Mouse (Mus musculus) embryonic facial prominence, embryonic 13.5 days (tissue): ENCODE data around the gene Wdr59. TPM values are rescaled to one million over a fixed set of nuclear protein-coding genes. Genes with fewer than 3 reads are reported as not detected.
"Not testable (repeated sequence)": the region's sequence is repeated elsewhere in the genome, so short reads cannot be mapped to it uniquely, and the experiment has no call there.

Experiments
- ATAC-seq: fragments of 200-750 bp; cut with Nextera tagmentation; 2 replicates; pipeline ENCODE4 v1.8.0; 2017; ENCODE audit warnings: low read depth; ENCODE audit not compliant: insufficient number of reproducible peaks, insufficient read depth, low FRiP score, low TSS enrichment
- H3K27ac ChIP-seq: fragments of 300-500 bp; sonication (generic); 2 replicates; pipeline ENCODE4 v1.5.1; 2015; ENCODE audit warnings: moderate library complexity, mild to moderate bottlenecking, inconsistent platforms
- H3K27me3 ChIP-seq: fragments of 300-500 bp; sonication (generic); 2 replicates; pipeline ENCODE4 v1.6.1; 2015; ENCODE audit warnings: mild to moderate bottlenecking, inconsistent platforms
- H3K36me3 ChIP-seq: fragments of 300-500 bp; sonication (generic); 2 replicates; pipeline ENCODE4 v1.6.1; 2015; ENCODE audit warnings: mild to moderate bottlenecking, inconsistent platforms
- H3K4me1 ChIP-seq: fragments of 300-500 bp; sonication (generic); 2 replicates; pipeline ENCODE4 v1.6.1; 2015; ENCODE audit warnings: inconsistent platforms
- H3K4me2 ChIP-seq: fragments of 300-500 bp; sonication (generic); 2 replicates; pipeline ENCODE4 v1.6.1; 2015; ENCODE audit warnings: moderate library complexity, mild to moderate bottlenecking, inconsistent platforms
- H3K4me3 ChIP-seq: fragments of 300-500 bp; sonication (generic); 2 replicates; pipeline ENCODE4 v1.5.1; 2015; ENCODE audit warnings: mild to moderate bottlenecking, inconsistent platforms
- H3K9ac ChIP-seq: fragments of 300-500 bp; sonication (generic); 2 replicates; pipeline ENCODE4 v1.6.1; 2015; ENCODE audit warnings: mild to moderate bottlenecking, inconsistent platforms
- H3K9me3 ChIP-seq: fragments of 300-500 bp; sonication (generic); 2 replicates; pipeline ENCODE4 v1.6.1; 2016; ENCODE audit warnings: inconsistent platforms
- WGBS: fragments of 180-500 bp; shearing (Covaris S2); methylation state at CpG from one replicate; pipeline ENCODE4 v1.1.7; 2015; ENCODE audit warnings: mixed read lengths; 5-methylcytosine and 5-hydroxymethylcytosine counted together
- polyA plus RNA-seq: library from polyadenylated mRNA; unstranded; fragments of >200 nt; fragmentation: Nextera tagmentation; extraction: Ambion mirVana; gene quantifications from 2 replicates; pipeline ENCODE4 v1.2.1, GENCODE M21; 2015

The Wdr59 gene
- polyA plus RNA-seq, 1 experiment from 2014 or later, result 8.0 TPM

DNA sequence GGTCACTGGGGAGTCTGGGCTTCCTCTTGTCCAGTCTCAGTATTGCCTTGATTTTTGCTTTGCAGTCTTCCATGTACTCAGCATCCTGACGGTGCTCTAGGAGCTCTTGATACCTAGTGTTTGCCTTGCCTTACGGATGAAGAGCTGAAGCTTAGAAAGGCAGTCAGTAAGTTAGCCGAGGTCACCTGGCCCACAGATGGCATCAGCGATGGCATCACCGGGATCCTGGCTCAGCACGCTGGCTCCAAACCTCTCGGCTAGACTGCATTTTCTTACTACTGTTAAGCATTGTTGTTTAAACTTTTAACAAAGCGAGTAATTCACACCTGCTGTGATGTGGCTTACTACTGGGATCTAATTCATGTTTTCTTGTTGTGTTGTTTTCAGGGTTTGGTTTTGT is 8.4 kb downstream of the Wdr59 start:
- no peak for ATAC-seq
- Histone ChIP-seq H3K4me3 (no peak overlapping the region), H3K36me3 (peaks cover 7% of the 10 kb centered on the region; the same call in 1 of the 2 replicates), H3K4me1 (0 out of 2 replicates have a peak, but pooled peaks cover 9% of the 10 kb centered on the region), H3K27ac (no peak overlapping the region), H3K4me2 (no peak overlapping the region), H3K9ac (peak overlapping the region; percentile 27; the same call in 1 of the 2 replicates), H3K9me3 (no peaks in the 10 kb centered on the region), H3K27me3 (no peaks in the 10 kb centered on the region)
- 74% methylated on average over 8 of the region's 8 CpGs for WGBS

DNA sequence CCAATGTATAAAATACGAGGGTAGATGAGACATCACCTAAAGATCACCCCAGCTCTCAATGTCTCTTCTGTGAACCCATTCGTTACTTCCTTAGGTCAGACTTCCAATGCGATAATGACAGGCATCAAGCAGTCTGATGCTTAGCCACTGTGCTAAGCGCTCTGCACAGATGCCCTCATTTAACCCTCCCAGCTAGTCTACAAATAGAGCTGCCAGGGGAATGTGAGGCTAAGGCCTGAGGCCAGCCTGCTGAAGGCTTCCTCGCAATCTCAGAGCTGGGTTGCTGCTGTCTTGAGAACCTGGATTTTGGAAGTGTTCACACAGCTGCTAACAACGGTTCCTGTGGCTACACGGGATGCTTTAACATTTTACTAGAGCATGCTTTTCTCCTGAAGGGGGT is 9.0 kb downstream of the Wdr59 start:
- 82% methylated on average over 7 of the region's 7 CpGs for WGBS
- Histone ChIP-seq H3K4me3 (no peak overlapping the region), H3K36me3 (peaks cover 7% of the 10 kb centered on the region; the same call in 1 of the 2 replicates), H3K4me2 (no peak overlapping the region), H3K27ac (no peak overlapping the region), H3K9me3 (no peaks in the 10 kb centered on the region), H3K27me3 (no peaks in the 10 kb centered on the region), H3K4me1 (0 out of 2 replicates have a peak, but pooled peaks cover 9% of the 10 kb centered on the region), H3K9ac (peak overlapping the region; percentile 27; the same call in 1 of the 2 replicates)
- ATAC-seq, result no peak

DNA sequence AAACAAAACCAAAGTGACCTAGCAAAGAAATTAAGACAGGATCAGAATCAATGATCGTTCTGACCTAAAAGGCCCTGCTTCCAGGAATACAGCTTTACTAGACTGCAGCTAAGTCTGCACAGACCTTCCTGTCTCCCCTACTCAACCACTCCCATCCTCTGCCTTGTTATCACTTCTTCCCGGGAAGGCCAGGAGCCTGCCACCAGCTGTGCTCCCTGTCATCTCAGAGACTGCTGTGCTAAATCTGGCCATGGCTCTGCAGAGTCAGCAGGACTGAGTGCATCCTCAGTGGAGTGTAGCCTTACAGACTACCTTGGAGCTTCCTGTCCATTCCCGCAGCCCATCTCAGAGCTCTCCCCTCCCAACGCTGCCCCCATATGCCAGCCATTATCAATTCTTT is 11.5 kb downstream of the Wdr59 start:
- no peaks in the 10 kb centered on the region for H3K27me3 ChIP-seq
- H3K4me3 ChIP-seq, result no peak overlapping the region
- ATAC-seq, result no peak
- no peak overlapping the region for H3K9ac ChIP-seq
- 0 out of 2 replicates have a peak, but pooled peaks cover 9% of the 10 kb centered on the region for H3K4me1 ChIP-seq
- H3K4me2 ChIP-seq, result no peak overlapping the region
- H3K27ac ChIP-seq, result no peak overlapping the region
- no peaks in the 10 kb centered on the region for H3K9me3 ChIP-seq
- 60% methylated on average over 4 of the region's 4 CpGs for WGBS
- peaks cover 1% of the 10 kb centered on the region; the same call in 1 of the 2 replicates for H3K36me3 ChIP-seq

DNA sequence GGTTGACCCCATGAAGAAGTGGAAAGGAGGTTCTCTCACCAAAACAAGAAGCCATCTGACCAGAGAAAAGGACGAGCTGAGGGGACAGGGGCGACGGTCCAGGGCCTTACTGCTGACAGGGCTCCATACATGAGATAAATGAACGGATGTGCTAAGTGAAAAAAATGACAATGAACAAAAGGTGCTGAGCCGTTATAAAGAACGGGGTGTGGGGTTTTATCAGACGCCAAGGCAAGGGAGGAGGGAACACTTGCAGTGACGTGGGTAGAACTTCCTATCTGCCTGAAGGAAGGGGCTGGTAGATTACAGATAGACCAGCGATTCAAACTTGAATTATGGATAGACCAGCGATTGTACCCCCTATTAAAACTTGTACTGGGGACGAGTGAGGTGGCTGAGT is 12.6 kb downstream of the Wdr59 start:
- Histone ChIP-seq H3K4me2 (no peak overlapping the region), H3K4me3 (no peak overlapping the region), H3K27ac (no peak overlapping the region), H3K36me3 (no peaks in the 10 kb centered on the region; the same call in 1 of the 2 replicates), H3K9me3 (no peaks in the 10 kb centered on the region), H3K4me1 (0 out of 2 replicates have a peak, but pooled peaks cover 9% of the 10 kb centered on the region), H3K27me3 (no peaks in the 10 kb centered on the region), H3K9ac (no peak overlapping the region)
- 87% methylated on average over 11 of the region's 11 CpGs for WGBS
- ATAC-seq, result no peak

DNA sequence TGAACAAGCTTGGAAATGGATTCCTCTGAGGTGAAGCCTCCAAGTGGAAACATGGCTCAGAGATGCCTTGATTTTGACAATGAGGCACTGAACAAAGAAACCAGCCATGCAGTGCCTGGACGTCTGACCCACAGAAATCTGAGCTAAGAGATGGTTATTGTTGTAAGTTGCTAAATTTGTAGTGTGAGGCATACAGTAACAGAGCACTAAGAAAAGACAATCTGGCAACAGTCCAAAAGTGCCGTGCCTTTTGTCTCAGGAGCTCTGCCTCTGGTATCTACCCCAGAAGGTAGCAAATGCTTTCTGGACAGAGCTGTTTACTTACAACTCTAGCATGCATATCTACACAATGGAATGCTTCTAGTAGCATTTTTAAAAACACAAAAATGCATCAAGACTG is 13.3 kb downstream of the Wdr59 start:
- 43% methylated on average over 2 of the region's 2 CpGs for WGBS

DNA sequence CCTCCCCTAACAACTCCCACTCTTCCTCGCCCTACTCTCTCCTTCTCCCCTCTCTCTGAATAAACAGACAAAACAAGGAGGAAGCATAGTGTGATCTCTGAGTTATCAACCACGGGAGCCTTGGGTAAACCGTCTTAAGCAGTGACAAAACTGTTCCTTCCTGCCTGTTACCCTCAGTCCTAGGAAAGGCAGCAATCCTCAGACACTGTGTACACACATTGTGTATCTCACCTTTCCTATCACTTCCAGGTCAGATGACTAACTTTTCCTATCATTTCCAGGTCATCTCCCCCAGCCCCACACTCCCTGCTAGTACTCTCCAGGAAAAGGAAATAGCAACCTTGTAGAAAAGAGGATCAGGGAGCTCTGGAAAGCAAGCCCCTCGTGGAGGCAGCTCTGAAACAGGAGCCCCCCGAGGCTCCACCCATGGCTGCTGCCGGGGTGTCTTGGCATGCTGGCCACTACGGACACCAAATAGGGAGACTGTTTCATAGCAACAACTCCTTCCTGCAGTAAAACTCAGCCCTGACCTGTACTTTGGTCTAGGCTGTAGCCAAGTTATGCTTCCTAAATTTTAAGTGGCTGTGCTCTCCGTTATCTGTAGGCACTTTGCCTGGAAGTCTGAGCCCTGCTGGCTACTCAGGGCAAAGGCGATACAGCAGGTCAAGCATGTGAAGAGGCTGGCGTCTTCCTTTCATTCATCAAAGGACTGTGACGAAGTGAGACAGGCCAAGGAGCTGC is 20.0 kb downstream of the Wdr59 start:
- ATAC-seq, result no peak
- Histone ChIP-seq H3K36me3 (peaks cover 50% of the 10 kb centered on the region), H3K4me2 (no peak overlapping the region), H3K27me3 (no peaks in the 10 kb centered on the region), H3K9ac (no peak overlapping the region), H3K9me3 (no peaks in the 10 kb centered on the region), H3K4me3 (no peak overlapping the region), H3K4me1 (no peaks in the 10 kb centered on the region), H3K27ac (0 out of 2 replicates have a peak overlapping the region, but pooled peaks have one; percentile 1)
- 66% methylated on average over 11 of the region's 11 CpGs for WGBS

More for the DNA sequence above, 13.3 kb downstream of the Wdr59 start:
- Histone ChIP-seq H3K27me3 (no peaks in the 10 kb centered on the region), H3K9me3 (no peaks in the 10 kb centered on the region), H3K4me1 (0 out of 2 replicates have a peak, but pooled peaks cover 9% of the 10 kb centered on the region), H3K27ac (no peak overlapping the region; the same call in 1 of the 2 replicates), H3K9ac (no peak overlapping the region), H3K4me3 (no peak overlapping the region), H3K4me2 (no peak overlapping the region), H3K36me3 (peaks cover 7% of the 10 kb centered on the region)
- no peak for ATAC-seq

DNA sequence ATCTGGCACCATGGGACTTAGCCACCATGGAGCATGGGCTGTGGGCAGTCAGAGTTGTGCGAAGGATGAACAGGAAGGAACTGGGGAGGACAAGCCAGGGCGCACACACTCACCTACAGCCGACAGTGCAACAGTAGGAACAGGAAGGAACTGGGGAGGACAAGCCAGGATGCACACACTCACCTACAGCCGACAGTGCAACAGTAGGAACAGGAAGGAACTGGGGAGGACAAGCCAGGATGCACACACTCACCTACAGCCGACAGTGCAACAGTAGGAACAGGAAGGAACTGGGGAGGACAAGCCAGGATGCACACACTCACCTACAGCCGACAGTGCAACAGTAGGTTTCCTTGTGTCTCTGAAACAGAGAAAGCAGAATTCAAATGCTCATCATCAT is 23.6 kb downstream of the Wdr59 start:
- H3K27me3 ChIP-seq, H3K4me2 ChIP-seq, H3K4me3 ChIP-seq, H3K9me3 ChIP-seq, ATAC-seq, H3K4me1 ChIP-seq, H3K9ac ChIP-seq, H3K27ac ChIP-seq: not testable (repeated sequence)
- H3K36me3 ChIP-seq, result peaks cover 70% of the 10 kb centered on the region
- 89% methylated on average over 6 of the region's 6 CpGs for WGBS

DNA sequence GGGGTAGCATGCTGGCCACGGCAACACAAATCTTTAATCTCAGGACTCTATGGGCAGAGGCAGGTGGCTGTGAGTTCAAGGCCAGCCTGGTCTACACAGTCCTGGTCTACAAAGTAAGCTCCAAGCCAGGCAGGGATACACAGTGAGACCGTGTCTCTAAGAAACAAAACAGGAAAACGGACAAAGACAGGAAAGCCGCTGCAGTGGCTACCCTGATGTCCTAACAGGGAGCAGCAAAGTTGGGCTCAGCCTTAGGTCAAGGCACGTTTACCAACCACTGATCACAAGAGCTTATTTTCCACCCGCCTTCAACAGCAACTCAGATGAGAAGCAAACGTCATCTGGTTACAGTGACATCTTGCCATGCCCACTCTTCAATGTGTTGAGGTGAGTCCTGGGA is 25.6 kb downstream of the Wdr59 start:
- Histone ChIP-seq H3K27ac (no peak overlapping the region), H3K9me3 (no peaks in the 10 kb centered on the region), H3K27me3 (no peaks in the 10 kb centered on the region), H3K4me2 (no peak overlapping the region), H3K4me1 (no peaks in the 10 kb centered on the region), H3K9ac (no peak overlapping the region), H3K36me3 (peaks cover 74% of the 10 kb centered on the region), H3K4me3 (no peak overlapping the region)
- no peak for ATAC-seq
- WGBS, result 90% methylated on average over 7 of the region's 7 CpGs

DNA sequence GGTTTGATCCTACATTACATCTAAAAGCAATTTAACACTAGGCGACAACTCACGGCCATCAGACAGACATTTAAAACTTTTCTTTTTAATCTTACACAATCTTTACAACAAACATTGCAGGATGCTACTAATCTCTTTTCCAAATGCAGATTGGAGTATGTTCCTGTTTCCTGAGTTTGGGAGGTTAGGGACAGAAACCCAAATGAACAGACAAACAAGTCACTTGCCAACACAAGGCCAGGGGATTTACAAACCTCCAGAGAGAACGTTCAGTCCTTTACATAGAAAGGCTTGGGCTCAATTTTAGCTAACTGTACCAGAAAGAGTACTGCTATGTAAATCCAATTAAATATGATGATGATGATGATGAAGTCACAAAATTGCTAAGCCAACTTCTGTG is 28.7 kb downstream of the Wdr59 start:
- H3K9ac ChIP-seq, result no peak overlapping the region
- H3K4me3 ChIP-seq, result no peak overlapping the region
- no peak for ATAC-seq
- H3K27ac ChIP-seq, result no peak overlapping the region
- WGBS, result 88% methylated on average over 3 of the region's 3 CpGs
- no peak overlapping the region for H3K4me2 ChIP-seq
- no peaks in the 10 kb centered on the region for H3K27me3 ChIP-seq
- peaks cover 56% of the 10 kb centered on the region for H3K36me3 ChIP-seq
- H3K9me3 ChIP-seq, result no peaks in the 10 kb centered on the region
- 0 out of 2 replicates have a peak, but pooled peaks cover 2% of the 10 kb centered on the region for H3K4me1 ChIP-seq

DNA sequence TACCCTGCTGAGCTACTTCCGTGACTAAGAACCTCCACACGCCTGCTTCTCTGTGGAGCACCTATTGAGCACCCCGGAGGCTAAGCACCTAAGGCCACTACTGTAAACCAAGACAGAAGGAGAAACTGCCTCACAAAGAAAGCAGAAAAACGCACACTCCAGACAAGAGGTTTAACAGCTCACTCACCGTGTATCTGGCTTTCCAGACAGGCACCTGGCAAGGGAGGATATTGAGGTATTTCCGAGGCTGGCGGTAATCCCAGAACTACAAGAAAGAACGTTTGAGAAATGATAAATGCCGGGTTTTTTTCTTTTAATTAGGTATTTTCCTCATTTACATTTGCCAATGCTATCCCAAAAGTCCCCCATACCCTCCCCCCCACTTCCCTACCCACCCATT is 29.4 kb downstream of the Wdr59 start:
- H3K36me3 ChIP-seq, result peaks cover 50% of the 10 kb centered on the region
- H3K27ac ChIP-seq, result no peak overlapping the region
- H3K4me2 ChIP-seq, result no peak overlapping the region

DNA sequence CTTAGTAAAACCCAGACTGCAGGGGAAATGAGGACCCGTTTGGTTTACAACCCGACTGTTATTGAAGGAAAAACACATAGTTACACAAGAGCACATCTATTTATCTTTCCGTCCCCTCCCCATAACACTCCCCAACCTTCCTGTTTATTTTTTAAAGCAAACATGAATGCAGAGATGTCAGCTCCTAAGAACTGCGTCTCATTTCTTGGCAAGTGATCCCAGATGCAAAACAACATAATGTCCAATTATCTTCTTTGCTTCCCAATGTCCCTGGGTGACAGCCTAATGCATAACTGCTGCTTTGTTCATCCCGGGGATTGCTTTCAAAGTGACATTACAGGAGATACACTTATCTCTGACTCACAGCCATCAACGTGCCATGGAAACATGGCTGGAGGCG is 30.7 kb downstream of the Wdr59 start:
- ATAC-seq, result no peak
- no peaks in the 10 kb centered on the region for H3K27me3 ChIP-seq
- H3K9ac ChIP-seq, result no peak overlapping the region
- H3K36me3 ChIP-seq, result peaks cover 48% of the 10 kb centered on the region
- H3K4me1 ChIP-seq, result 0 out of 2 replicates have a peak, but pooled peaks cover 2% of the 10 kb centered on the region
- H3K4me3 ChIP-seq, result no peak overlapping the region
- no peaks in the 10 kb centered on the region for H3K9me3 ChIP-seq
- H3K27ac ChIP-seq, result peak overlapping the region; percentile 63; the same call in 1 of the 2 replicates
- no peak overlapping the region for H3K4me2 ChIP-seq
- 66% methylated on average over 7 of the region's 7 CpGs for WGBS

More for the DNA sequence above, 29.4 kb downstream of the Wdr59 start:
- Histone ChIP-seq H3K4me1 (0 out of 2 replicates have a peak, but pooled peaks cover 2% of the 10 kb centered on the region), H3K9me3 (no peaks in the 10 kb centered on the region), H3K4me3 (no peak overlapping the region), H3K9ac (no peak overlapping the region), H3K27me3 (no peaks in the 10 kb centered on the region)
- no peak for ATAC-seq
- 89% methylated on average over 9 of the region's 9 CpGs for WGBS

DNA sequence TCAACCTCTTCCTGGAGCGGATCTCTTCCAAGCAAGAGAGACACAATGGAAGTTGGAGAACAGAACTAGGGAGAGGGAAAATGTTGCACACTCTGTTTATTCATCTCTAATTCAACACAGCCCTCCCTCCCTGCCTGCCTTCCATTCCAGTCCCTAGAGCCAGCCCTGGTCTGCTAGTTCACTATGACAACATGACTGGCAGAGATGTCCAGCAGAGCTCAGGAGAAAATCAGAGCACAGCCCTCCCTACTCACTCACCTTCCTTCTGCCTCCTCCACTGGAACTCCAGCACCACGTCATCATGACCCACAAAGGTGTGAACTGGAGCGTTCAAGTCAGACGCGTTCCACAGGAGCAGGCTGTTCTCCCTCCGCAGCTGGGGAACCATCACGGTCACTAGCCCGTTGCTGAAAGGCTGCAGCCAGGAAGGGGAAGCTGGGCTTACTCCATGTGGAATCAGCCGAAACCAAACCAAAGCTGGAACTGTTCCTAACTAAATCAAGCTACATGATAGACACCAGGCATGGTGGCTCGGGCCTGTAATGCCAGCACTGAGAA is 31.8 kb downstream of the Wdr59 start:
- Histone ChIP-seq H3K27me3 (no peaks in the 10 kb centered on the region), H3K4me1 (0 out of 2 replicates have a peak, but pooled peaks cover 2% of the 10 kb centered on the region), H3K27ac (peak overlapping the region; percentile 63; the same call in 1 of the 2 replicates), H3K4me2 (no peak overlapping the region), H3K36me3 (peaks cover 39% of the 10 kb centered on the region), H3K9me3 (no peaks in the 10 kb centered on the region), H3K9ac (no peak overlapping the region), H3K4me3 (no peak overlapping the region)
- ATAC-seq, result no peak
- WGBS, result 78% methylated on average over 10 of the region's 10 CpGs
